Mouse (Mus musculus) heart, postnatal 0 days (tissue): ENCODE measurements around the gene Gm19402.

ENCODE experiments used
- CTCF ChIP-seq: IDR thresholded peaks from 2 replicates; pipeline ENCODE4 v1.5.1; 2016; ENCODE audit warnings: antibody characterized with exemption, control low read depth, low read depth
- EP300 ChIP-seq: IDR thresholded peaks from 2 replicates; pipeline ENCODE4 v1.6.1; 2016; ENCODE audit warnings: antibody characterized with exemption, low read depth

GRCm38 (mm10) chr10:77677562-77677961, 13.0 kb downstream of the Gm19402 start:
- TF ChIP-seq CTCF (no peak), EP300 (no peak)
